Mouse (Mus musculus): ENCODE data around the gene Ankrd54. TPM values are rescaled to one million over a fixed set of nuclear protein-coding genes. Genes with fewer than 3 reads are reported as not detected.
"Not testable (repeated sequence)": the region's sequence is repeated elsewhere in the genome, so short reads cannot be mapped to it uniquely, and the experiment has no call there.

Gene Ankrd54
- total and polyA plus RNA-seq, 2 experiments from 2014 or later, result 14.1 to 27.1 TPM

DNA sequence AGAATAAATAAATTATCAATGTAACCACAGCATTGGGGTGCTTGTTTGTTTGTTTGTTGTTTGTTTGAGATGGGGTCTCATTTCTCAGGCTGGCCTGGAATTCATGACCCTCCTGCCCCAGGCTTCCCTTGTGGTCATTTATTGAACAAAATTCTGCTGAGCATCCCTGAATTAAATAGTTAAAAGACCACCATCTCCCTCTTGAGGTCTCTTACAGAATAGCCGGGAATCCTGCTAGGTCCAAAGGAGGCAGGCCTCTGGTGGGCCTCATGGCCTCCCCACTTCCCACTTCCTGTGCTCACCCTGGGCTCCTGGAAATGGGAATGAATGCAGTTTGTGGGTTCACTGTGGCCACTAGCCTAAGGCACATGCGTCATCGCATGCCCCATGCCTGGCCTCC lies 43.8 kb downstream of the Ankrd54 start:
- Histone ChIP-seq H3K4me2 (ENCODE audit: low read depth, low read length) (no peak overlapping the region), H3K9me3 (replicated peaks; ENCODE audit: control insufficient read depth, low read length) (no peaks in the 10 kb centered on the region), H3K27me3 (ENCODE audit: control insufficient read depth, insufficient read depth, low read length) (no peaks in the 10 kb centered on the region), H3K4me1 (ENCODE audit: control insufficient read depth, insufficient read depth) (no peaks in the 10 kb centered on the region), H3K27ac (ENCODE audit: low read depth) (no peak overlapping the region), H3K9ac (replicated peaks; ENCODE audit: low read depth, low read length) (no peak overlapping the region), H3K4me3 (ENCODE audit: low read depth, low read length) (no peak overlapping the region), H3K36me3 (replicated peaks; ENCODE audit: control insufficient read depth, insufficient read depth, low read length) (no peaks in the 10 kb centered on the region)
- peak; percentile 24; the same call in 1 of the 2 replicates for TF ChIP-seq CTCF (IDR thresholded peaks at IDR 0.05; ENCODE audit: low read depth)
- no peak for TF ChIP-seq EP300 (IDR thresholded peaks at IDR 0.05; ENCODE audit: low read depth)
- DNase-seq (ENCODE audit: low spot score) (no peak), ATAC-seq (ENCODE audit: insufficient read depth, low read depth) (no peak)
- WGBS, result 59% methylated on average over 3 of the region's 3 CpGs

GRCm38 (mm10) chr15:79018191-79018590 lies 44.5 kb downstream of the Ankrd54 start:
- no peak overlapping the region for H3K9ac ChIP-seq (replicated peaks; ENCODE audit: low read depth, low read length)
- ATAC-seq (ENCODE audit: insufficient read depth, low read depth) (no peak), DNase-seq (ENCODE audit: low spot score) (no peak)
- H3K4me1 ChIP-seq (ENCODE audit: control insufficient read depth, insufficient read depth), result no peaks in the 10 kb centered on the region
- no peak overlapping the region for H3K4me2 ChIP-seq (ENCODE audit: low read depth, low read length)
- H3K9me3 ChIP-seq (replicated peaks; ENCODE audit: control insufficient read depth, low read length), result no peaks in the 10 kb centered on the region
- no peak for TF ChIP-seq EP300 (IDR thresholded peaks at IDR 0.05; ENCODE audit: low read depth)
- TF ChIP-seq CTCF (IDR thresholded peaks at IDR 0.05; ENCODE audit: low read depth), result no peak
- H3K36me3 ChIP-seq (replicated peaks; ENCODE audit: control insufficient read depth, insufficient read depth, low read length), result no peaks in the 10 kb centered on the region
- WGBS, result 38% methylated on average over 4 of the region's 4 CpGs
- no peak overlapping the region for H3K4me3 ChIP-seq (ENCODE audit: low read depth, low read length)
- no peaks in the 10 kb centered on the region for H3K27me3 ChIP-seq (ENCODE audit: control insufficient read depth, insufficient read depth, low read length)
- no peak overlapping the region for H3K27ac ChIP-seq (ENCODE audit: low read depth)

DNA sequence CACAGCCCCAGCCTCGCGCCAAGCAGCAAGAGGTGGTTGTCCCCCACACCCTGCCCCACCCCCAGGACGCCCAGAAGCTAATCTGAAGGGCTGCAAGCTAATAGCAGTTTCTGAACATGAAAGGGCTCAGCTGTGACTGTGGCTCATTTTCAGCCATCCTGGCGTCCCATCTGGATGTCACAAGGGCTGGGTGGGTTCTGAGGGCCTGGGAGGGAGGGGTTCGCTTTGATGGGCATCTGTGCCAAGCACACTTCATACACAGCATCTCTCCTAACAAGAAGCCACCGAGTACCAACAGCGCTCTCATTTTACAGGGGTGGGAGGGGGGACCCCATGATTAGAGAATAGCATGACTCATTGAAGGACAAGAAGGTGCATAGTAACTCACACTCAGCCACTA lies 49.3 kb downstream of the Ankrd54 start:
- Histone ChIP-seq H3K4me1 (ENCODE audit: control insufficient read depth, insufficient read depth) (no peaks in the 10 kb centered on the region), H3K4me2 (ENCODE audit: low read depth, low read length) (no peak overlapping the region), H3K9ac (replicated peaks; ENCODE audit: low read depth, low read length) (no peak overlapping the region), H3K9me3 (replicated peaks; ENCODE audit: control insufficient read depth, low read length) (no peaks in the 10 kb centered on the region), H3K4me3 (ENCODE audit: low read depth, low read length) (no peak overlapping the region), H3K36me3 (replicated peaks; ENCODE audit: control insufficient read depth, insufficient read depth, low read length) (no peaks in the 10 kb centered on the region), H3K27ac (ENCODE audit: low read depth) (no peak overlapping the region), H3K27me3 (ENCODE audit: control insufficient read depth, insufficient read depth, low read length) (no peaks in the 10 kb centered on the region)
- no peak for ATAC-seq (ENCODE audit: insufficient read depth, low read depth)
- TF ChIP-seq CTCF (IDR thresholded peaks at IDR 0.05; ENCODE audit: low read depth) (no peak), EP300 (IDR thresholded peaks at IDR 0.05; ENCODE audit: low read depth) (no peak)
- 67% methylated on average over 7 of the region's 7 CpGs for WGBS
- DNase-seq (ENCODE audit: low spot score), result no peak

GRCm38 (mm10) chr15:79011550-79011949 lies 51.1 kb downstream of the Ankrd54 start:
- Histone ChIP-seq H3K4me3 (ENCODE audit: low read depth, low read length) (no peak overlapping the region), H3K27me3 (ENCODE audit: control insufficient read depth, insufficient read depth, low read length) (no peaks in the 10 kb centered on the region), H3K27ac (ENCODE audit: low read depth) (no peak overlapping the region), H3K4me2 (ENCODE audit: low read depth, low read length) (no peak overlapping the region), H3K9me3 (replicated peaks; ENCODE audit: control insufficient read depth, low read length) (no peaks in the 10 kb centered on the region), H3K9ac (replicated peaks; ENCODE audit: low read depth, low read length) (no peak overlapping the region), H3K4me1 (ENCODE audit: control insufficient read depth, insufficient read depth) (no peaks in the 10 kb centered on the region), H3K36me3 (replicated peaks; ENCODE audit: control insufficient read depth, insufficient read depth, low read length) (peaks cover 5% of the 10 kb centered on the region; the same call in 1 of the 2 replicates)
- DNase-seq (ENCODE audit: low spot score) (no peak), ATAC-seq (ENCODE audit: insufficient read depth, low read depth) (no peak)
- 61% methylated on average over 10 of the region's 10 CpGs for WGBS
- TF ChIP-seq CTCF (IDR thresholded peaks at IDR 0.05; ENCODE audit: low read depth), result no peak
- TF ChIP-seq EP300 (IDR thresholded peaks at IDR 0.05; ENCODE audit: low read depth), result no peak

GRCm38 (mm10) chr15:79009734-79010133 lies 53.0 kb downstream of the Ankrd54 start:
- Histone ChIP-seq H3K4me2 (ENCODE audit: low read depth, low read length) (no peak overlapping the region), H3K27ac (ENCODE audit: low read depth) (no peak overlapping the region), H3K4me3 (ENCODE audit: low read depth, low read length) (no peak overlapping the region), H3K27me3 (ENCODE audit: control insufficient read depth, insufficient read depth, low read length) (no peaks in the 10 kb centered on the region), H3K9me3 (replicated peaks; ENCODE audit: control insufficient read depth, low read length) (no peaks in the 10 kb centered on the region), H3K9ac (replicated peaks; ENCODE audit: low read depth, low read length) (no peak overlapping the region), H3K4me1 (ENCODE audit: control insufficient read depth, insufficient read depth) (no peaks in the 10 kb centered on the region), H3K36me3 (replicated peaks; ENCODE audit: control insufficient read depth, insufficient read depth, low read length) (peaks cover 21% of the 10 kb centered on the region)
- ATAC-seq (ENCODE audit: insufficient read depth, low read depth), result no peak
- TF ChIP-seq EP300 (IDR thresholded peaks at IDR 0.05; ENCODE audit: low read depth), result no peak
- no peak for TF ChIP-seq CTCF (IDR thresholded peaks at IDR 0.05; ENCODE audit: low read depth)
- 63% methylated on average over 5 of the region's 5 CpGs for whole genome bisulfite sequencing
- DNase-seq (ENCODE audit: low spot score), result no peak

GRCm38 (mm10) chr15:79007836-79008235 lies 54.9 kb downstream of the Ankrd54 start:
- peaks cover 40% of the 10 kb centered on the region for H3K36me3 ChIP-seq (replicated peaks; ENCODE audit: control insufficient read depth, insufficient read depth, low read length)
- WGBS, result 82% methylated on average over 6 of the region's 6 CpGs
- not testable (repeated sequence) for ATAC-seq (ENCODE audit: insufficient read depth, low read depth); H3K9me3 ChIP-seq (replicated peaks; ENCODE audit: control insufficient read depth, low read length); H3K4me2 ChIP-seq (ENCODE audit: low read depth, low read length); H3K27me3 ChIP-seq (ENCODE audit: control insufficient read depth, insufficient read depth, low read length); H3K4me1 ChIP-seq (ENCODE audit: control insufficient read depth, insufficient read depth); H3K9ac ChIP-seq (replicated peaks; ENCODE audit: low read depth, low read length); H3K27ac ChIP-seq (ENCODE audit: low read depth); H3K4me3 ChIP-seq (ENCODE audit: low read depth, low read length); DNase-seq (ENCODE audit: low spot score)

Data from heart, postnatal 0 days (tissue).